Mouse (Mus musculus) left cerebral cortex, adult 2 months (tissue): ENCODE measurements around the gene Lpin3. TPM values are rescaled to one million over a fixed set of nuclear protein-coding genes. Genes with fewer than 3 reads are reported as not detected.
A peak's percentile ranks its signal among the peaks of the same experiment; 100 is the strongest.

ENCODE experiments used
- DNase-seq, 2 experiments: peaks; one replicate each; pipeline ENCODE4 v3.0.0; 2021 to 2022; ENCODE audit warnings: low spot score in 2 of 2, mixed read lengths in 1 of 2; ENCODE audit errors: extremely low spot score in 1 of 2
- H3K27ac ChIP-seq: fragments of 200-600 bp; 2 replicates; pipeline ENCODE4 v1.8.1; 2022
- H3K4me3 ChIP-seq: fragments of 200-600 bp; 2 replicates; pipeline ENCODE4 v1.8.1; 2022
- CTCF ChIP-seq: fragments of 200-600 bp; IDR thresholded peaks from 2 replicates; pipeline ENCODE4 v1.8.1; 2022; ENCODE audit warnings: antibody characterized with exemption, mild to moderate bottlenecking, moderate library complexity
- intact Hi-C: fragments of 180-260 bp; cut with DNase I; formaldehyde crosslinking; loops from one replicate; pipeline ENCODE4 v1.15.1; 2025
- total RNA-seq, 2 experiments: library from RNA; stranded (reverse); gene quantifications; 2 replicates each; pipeline ENCODE4 v1.2.3; 2021

The Lpin3 gene
- total RNA-seq, 2 experiments from 2014 or later: 0.65 to 1.8 TPM

DNA sequence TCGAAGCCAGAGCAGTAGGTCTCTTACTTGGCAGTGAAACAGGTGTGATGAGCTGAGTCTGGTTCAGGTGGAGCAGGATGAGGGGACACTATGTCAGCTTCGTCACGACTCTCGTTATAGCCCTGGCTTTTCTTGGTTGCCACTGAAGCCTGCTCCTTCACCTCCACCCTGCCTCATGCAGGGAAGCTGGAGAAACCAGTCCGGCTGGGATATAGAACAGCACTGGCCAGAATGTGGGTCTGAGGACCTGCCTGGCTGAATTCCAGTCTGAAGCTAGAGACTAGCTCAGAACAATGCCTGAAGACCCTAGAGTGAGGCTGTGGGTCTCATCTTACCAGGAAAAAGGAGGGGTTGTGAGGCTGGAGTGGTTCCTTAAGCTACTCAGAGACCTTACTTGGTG lies 10.6 kb downstream of the Lpin3 start:
- intact Hi-C loops: no loop called here
- no peak for DNase-seq
- Histone ChIP-seq H3K4me3 (no peak overlapping the region), H3K27ac (no peak overlapping the region)
- TF ChIP-seq CTCF: no peak

- Histone ChIP-seq H3K4me3 (no peak overlapping the region), H3K27ac (no peak overlapping the region)
- intact Hi-C loops: no loop called here
- no peak for DNase-seq
- TF ChIP-seq CTCF: no peak
These were observed 11.2 kb downstream of the Lpin3 start for GRCm38 (mm10) chr2:160891697-160892096.

DNA sequence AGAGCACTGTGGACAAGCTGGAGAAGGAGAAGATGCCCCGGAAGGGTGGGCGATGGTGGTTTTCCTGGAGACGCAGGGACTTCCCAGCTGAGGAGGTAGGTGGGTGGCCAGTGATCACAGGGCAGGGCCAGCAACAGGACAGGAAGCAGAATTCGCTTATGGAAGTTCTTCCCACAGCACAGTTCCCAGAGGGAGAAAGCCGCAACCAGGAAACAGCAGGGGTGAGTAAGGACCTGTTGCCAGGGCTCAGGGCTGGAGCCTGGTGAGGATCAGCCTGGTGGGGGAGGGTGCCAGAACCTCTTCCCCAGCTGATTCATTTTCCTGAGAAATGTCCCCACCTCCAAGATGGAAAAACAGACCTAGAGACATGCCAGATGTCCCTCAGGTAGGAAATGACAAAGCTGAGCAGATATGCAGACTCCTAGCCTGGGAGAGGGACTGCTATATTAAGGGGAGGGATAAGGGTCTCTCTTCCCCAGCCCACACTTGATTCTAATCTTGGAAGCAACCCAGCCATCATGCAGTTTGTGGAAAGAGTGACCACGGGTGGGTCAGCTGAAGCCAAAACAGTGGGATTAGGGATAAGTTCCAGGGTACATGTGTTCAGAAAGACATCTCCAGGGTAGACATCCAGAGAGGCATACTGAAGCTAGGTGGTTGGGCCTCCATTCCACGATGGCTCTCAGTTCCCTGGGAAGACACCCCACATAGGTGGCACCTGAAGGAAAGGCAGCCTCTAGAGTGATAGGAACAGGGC lies 21.4 kb downstream of the Lpin3 start:
- no peak for DNase-seq
- Histone ChIP-seq H3K4me3 (no peak overlapping the region), H3K27ac (no peak overlapping the region)
- intact Hi-C loops: no loop called here
- TF ChIP-seq CTCF: no peak

DNA sequence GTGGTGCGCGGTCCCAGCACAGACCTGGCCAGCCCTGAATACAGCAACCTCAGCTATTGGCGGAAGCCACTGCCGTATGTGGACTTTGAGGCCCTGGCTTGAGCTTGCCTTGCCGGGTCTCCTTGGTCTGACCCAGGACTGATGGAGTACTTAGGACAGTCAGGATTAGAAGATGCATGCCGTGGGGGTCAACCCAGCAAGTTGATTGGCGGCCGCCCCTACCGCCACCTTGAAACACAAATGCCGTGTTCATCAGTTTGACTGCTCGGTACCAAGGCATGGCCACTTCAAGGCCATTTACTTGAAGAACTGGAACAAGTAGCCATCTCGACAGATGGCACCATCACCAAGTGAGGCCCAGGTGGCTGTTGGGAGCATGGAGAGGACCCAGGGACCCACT lies 24.8 kb downstream of the Lpin3 start:
- no peak for TF ChIP-seq CTCF
- no peak overlapping the region for H3K27ac ChIP-seq
- H3K4me3 ChIP-seq: no peak overlapping the region
- intact Hi-C loops: no loop called here
- no peak for DNase-seq

GRCm38 (mm10) chr2:160906101-160906500 lies 25.6 kb downstream of the Lpin3 start:
- no peak overlapping the region for H3K4me3 ChIP-seq
- intact Hi-C loops: no loop called here
- no peak overlapping the region for H3K27ac ChIP-seq
- no peak for TF ChIP-seq CTCF
- DNase-seq: no peak

GRCm38 (mm10) chr2:160908607-160909006 lies 28.1 kb downstream of the Lpin3 start:
- TF ChIP-seq CTCF: no peak
- Histone ChIP-seq H3K4me3 (no peak overlapping the region), H3K27ac (no peak overlapping the region)

DNA sequence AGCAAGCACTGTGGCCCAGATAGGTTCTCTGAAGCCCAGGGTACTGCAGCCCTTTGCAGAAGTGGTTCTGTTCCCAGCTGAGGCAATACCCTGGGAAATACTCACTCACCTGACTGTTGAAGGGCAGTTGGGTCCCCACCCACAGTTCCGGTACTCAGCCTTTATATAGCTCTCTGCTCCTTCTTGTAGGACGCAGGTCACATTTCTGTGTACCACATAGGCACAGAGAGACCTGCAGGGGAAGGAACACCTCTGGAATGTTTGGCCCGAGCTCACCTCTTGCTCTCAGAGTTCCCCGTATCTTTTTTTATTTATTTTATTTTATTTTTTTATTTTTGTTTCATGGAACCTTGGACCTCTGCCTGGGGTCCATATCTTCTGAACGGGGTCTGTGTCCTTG lies 30.2 kb downstream of the Lpin3 start:
- DNase-seq: no peak
- intact Hi-C loops: no loop called here
- H3K27ac ChIP-seq: no peak overlapping the region
- TF ChIP-seq CTCF: no peak
- no peak overlapping the region for H3K4me3 ChIP-seq

More at GRCm38 (mm10) chr2:160908607-160909006, 28.1 kb downstream of the Lpin3 start:
- no peak for DNase-seq
- intact Hi-C loops: no loop called here

DNA sequence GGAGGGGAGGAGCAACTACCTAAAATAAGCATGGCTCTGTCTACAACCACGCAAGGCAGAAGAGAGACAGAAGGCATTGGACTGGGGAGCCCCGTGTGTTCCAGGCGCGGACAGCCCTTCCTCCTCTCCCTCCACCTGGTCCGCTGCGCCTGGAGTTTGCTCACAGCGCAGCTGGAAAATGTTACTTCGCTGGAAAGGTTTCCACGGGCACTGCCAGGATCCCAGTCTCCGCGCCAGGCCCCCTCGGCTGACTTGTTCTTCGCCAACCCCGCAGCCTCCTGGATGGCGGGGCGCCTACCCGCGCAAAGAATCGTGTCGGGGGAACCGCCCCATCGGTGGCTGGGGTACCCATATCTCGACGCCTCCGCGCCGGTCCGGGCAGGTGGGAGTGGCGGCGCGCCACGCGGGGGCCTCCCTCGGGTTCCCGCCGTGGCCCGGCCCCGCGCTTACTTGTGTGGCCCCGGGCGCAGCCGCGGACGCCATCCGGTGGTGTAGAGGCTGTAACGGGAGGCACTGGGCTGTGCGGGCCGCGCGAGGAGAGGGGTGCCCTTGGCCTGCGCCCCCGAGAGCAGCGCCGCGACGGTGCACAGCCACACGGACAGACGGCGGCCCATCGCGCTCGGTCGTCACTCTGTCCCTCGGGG lies 31.2 kb downstream of the Lpin3 start:
- no peak for TF ChIP-seq CTCF
- Histone ChIP-seq H3K4me3 (peak overlapping the region; percentile 35), H3K27ac (no peak overlapping the region)
- DNase-seq: no peak
- intact Hi-C loops: no loop called here

- TF ChIP-seq CTCF: no peak
- Histone ChIP-seq H3K4me3 (peak within 1 kb of the TSS; percentile 35), H3K27ac (no peak within 1 kb of the TSS)
- intact Hi-C loops: no loop called here
- no peak for DNase-seq
These were observed 31.8 kb downstream of the Lpin3 start, which contains the start of gene Emilin3 for GRCm38 (mm10) chr2:160912231-160912671. TSS of gene Emilin3 (minus strand) at chr2:160912328.

GRCm38 (mm10) chr2:160914656-160915055 lies 34.2 kb downstream of the Lpin3 start:
- DNase-seq: no peak
- H3K4me3 ChIP-seq: no peak overlapping the region
- H3K27ac ChIP-seq: no peak overlapping the region
- intact Hi-C loops: no loop called here
- no peak for TF ChIP-seq CTCF

DNA sequence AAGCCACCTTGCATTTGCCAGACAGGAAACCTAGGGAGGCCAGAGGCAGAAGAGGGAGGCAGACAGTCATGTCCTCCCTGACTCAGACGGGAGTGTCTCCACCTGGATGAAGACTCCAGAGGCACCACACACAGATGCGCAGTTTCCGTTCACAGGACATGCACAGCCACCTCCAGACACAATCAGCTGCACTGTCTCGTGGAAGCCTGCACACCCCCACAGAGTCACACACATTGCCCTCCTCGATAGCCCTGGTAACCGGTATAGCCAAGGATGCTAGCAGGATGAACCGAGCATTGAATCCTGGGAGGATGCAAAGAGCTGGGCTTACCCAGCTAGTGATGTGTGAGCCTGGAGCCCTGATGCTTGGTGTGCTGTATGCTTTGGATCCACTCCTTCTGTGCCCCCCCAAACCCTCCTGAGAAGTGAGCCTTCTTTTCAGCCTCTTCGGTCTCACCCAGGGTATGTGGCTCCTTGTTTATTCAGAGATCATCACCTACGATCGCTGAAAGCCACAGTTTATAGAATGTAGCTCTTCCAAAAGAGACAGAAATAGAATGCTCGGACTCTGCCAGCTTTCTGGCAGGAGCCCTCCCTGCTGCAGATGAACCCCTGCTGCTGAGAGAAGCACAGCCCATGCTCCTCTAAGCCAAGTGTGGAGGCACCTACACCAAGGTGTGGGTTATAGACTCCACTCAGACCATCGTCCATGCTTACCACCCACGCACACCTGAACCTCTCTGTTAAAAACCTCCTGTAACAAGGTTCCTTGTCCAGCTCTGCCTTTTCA lies 35.5 kb downstream of the Lpin3 start:
- Histone ChIP-seq H3K4me3 (no peak overlapping the region), H3K27ac (no peak overlapping the region)
- no peak for DNase-seq
- no peak for TF ChIP-seq CTCF
- intact Hi-C loops: no loop called here

DNA sequence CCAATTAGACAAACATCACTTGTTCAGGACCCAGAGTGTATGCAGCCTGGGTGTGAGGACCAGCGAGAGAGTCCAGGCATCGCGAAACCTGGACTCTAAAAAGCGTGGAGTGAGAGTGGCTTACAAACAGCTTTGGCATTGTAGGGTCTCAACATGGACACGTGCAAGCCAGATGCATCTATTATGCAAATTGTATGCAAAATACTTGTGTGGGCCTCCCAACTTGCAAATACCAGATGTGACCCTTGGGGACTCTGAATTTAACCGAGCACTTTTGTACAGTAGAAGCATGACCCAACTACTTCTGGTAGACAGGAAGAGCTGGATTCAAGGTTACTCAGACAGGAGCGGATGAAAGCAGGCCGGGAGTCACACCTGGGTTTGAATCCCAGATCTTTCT lies 36.2 kb downstream of the Lpin3 start:
- Histone ChIP-seq H3K27ac (no peak overlapping the region), H3K4me3 (no peak overlapping the region)
- intact Hi-C loops: no loop called here
- no peak for TF ChIP-seq CTCF
- DNase-seq: no peak
